Mouse (Mus musculus) kidney, postnatal 10 days (tissue): ENCODE data around the gene Trem3.
A peak's percentile ranks its signal among the peaks of the same experiment; 100 is the strongest.

Source experiments
- DNase-seq: peaks from one replicate; pipeline ENCODE4 v3.0.0; 2021; ENCODE audit warnings: mixed read lengths

Gene Trem3

GRCm38 (mm10) chr17:48272598-48272997 lies 25.0 kb downstream of the Trem3 start:
- no peak for DNase-seq

DNA sequence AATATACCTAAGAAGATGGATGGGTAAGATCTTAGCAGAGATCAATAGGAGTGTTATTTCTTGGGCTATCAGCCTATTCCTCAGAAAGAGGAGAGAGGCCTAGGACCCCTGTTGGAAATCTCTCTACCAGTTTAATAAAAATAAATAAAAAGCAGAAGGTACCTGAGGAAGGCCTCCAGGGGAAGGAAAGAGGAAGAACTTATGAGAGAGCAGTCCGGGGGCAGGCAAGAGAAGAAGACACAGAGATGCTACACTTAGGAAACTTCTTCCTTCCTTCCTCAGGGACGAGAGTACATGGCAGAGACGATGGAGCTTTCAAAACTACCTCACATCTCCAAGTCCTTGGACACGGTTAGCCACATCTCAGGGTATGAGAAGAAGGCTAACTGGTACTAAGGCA lies 26.5 kb downstream of the Trem3 start:
- no peak for DNase-seq

GRCm38 (mm10) chr17:48274885-48275284 lies 27.3 kb downstream of the Trem3 start:
- peak; percentile 85 for DNase-seq

DNA sequence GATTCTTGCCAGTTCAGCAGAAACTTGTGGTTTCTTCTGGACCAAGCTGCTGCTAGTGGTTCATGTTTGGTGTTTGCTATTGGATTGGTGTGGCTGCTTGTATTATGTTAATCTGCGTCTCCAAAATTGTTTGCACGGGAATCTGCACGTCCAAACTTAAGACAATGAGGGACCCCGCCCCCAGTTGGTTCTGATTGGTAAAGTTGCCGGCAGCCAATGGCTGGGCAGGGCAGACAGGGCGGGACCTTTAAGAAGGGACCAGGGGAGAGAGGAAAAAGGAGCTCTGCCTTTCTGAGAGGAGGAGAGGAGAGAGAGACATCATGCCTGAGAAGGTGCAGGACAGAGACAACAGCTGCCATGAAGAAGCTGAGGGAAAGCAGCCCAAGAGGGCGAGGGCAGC lies 28.2 kb downstream of the Trem3 start:
- no peak for DNase-seq

DNA sequence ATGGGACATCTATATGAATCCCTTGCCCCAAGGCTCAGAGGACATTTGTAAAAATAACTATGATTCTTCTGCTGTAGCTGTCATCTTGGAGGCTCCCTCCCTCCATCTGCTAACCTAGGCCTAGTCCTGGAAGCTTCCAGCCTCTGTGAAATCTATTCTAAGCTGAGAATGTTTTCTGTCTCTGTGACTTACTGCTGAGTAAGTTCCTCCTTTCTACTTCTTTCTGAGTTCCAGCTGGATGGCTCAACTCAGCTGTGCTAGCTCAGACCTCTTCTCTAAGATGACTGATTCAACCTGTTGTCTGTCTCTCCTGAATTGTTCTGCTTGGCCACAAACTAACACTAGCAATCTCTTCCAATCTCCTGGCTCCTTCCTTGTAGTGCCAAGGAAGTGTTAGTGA lies 30.8 kb downstream of the Trem3 start:
- no peak for DNase-seq

DNA sequence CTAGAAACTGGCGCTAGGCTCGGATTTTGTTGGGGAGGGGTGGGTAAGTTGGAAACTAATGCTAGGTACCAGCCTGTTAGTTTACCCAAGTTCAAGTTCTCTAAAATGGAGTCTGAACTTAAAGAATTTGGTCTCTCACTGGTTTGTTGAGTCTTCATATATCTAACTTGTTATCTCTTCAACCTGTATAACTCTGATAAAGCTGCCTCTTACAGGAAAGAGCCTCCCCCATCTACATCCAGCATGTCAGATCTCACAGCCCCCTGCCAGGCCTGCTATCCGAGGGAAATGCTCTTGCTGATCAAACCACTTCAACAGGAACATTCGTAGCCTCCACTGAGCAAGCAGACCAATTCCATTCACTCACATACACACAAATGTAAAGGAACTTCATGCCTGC lies 31.4 kb downstream of the Trem3 start:
- DNase-seq = no peak

GRCm38 (mm10) chr17:48280943-48281738 lies 33.6 kb downstream of the Trem3 start:
- DNase-seq = no peak

GRCm38 (mm10) chr17:48281739-48282085 lies 34.1 kb downstream of the Trem3 start:
- peak; percentile 16 for DNase-seq

GRCm38 (mm10) chr17:48286765-48287164 lies 39.2 kb downstream of the Trem3 start:
- no peak for DNase-seq

DNA sequence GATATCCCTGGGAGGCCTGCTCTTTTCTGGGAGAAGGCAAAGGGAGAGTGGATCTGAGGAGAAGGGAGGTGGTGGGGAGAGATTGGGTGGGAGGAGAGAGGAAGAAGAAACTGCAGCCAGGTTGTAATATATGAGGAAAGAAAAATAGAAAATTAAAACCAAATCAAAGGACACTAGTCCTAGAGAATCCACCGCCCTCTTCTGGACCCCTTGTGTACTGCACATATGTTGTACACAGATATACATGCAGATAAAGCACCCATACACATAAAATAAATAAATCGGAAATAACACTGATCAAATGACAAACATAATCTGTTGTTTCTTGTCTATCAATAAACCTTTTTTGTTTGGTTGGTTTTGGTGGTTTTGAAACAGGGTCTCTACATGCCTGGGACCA lies 39.7 kb downstream of the Trem3 start:
- DNase-seq = peak; percentile 19

DNA sequence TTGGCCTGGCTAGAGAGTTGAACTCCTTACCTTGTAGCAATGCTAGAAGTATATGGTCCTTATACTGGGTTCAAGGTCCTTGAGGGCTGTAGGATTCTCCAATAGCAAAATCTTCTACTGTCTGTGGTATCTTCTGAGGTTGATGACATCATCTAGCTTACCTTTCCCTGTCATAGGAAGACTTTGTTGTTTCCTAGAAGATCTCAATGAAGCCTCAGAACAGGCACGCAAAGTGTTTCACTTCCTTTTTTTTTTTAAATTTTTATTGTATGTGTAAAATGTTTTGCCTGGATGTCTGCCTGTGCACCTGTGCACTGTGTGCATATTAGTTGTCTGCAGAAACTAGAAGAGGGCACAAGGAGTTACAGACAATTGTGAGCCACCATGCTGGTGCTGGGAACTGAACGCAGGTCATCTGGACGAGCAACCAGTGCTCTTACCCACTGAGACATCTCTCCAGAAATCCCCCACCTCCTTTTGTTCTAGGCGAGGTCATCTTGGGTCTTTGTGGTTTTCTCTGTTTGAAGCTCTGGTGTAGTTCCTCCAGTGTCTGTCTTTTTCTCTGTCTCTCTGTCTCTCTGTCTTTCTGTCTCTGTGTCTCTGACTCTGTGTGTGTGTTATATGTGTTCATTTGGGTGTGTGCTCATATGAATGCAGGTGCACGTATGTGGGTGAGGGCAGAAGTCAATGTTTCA lies 46.1 kb downstream of the Trem3 start:
- DNase-seq = no peak

DNA sequence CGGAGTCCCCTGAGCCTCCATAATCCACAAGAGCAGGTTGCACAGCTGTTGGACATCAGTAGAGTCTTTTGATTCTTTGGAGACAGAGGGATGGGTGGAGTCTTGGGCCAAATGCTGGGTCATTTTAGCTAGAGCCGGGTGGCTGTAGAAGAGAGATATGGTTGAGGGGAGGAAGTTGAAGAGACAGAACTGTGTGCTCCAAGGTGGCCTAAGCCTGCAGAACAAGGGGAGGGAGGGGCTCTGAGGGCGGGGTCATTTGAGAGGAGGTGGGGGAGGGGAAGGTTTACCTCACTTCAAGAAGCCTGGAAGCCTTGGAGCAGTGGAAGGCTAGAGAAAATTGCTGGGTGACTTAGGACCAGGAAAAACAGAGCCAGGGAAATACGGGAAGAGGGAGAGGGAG lies 51.6 kb downstream of the Trem3 start, which contains the start of gene Treml2:
TSS of gene Treml2 (plus strand) at position 296 of the 400 bp plus-strand sequence.
- no peak for DNase-seq

DNA sequence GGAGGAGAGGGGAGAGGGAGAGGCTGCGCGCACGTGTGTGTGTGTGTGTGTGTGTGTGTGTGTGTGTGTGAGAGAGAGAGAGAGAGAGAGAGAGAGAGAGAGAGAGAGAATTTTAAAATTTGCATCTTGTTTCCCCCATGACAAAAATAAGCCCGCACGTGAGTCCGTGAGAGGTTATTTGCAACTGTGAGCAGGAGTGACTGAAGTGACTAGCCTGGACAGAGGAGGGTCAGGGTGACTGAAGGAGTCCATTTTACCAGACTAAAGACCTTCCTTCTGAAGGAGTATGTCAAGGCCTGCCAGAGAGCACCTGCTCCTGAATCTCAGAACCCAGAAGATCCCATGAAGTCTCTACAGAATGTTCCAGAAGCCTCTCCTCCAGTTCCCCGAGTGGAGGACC lies 52.2 kb downstream of the Trem3 start:
- DNase-seq = no peak

- no peak for DNase-seq
Observed at GRCm38 (mm10) chr17:48300199-48300598, 52.6 kb downstream of the Trem3 start.

- DNase-seq = no peak
Observed at GRCm38 (mm10) chr17:48300861-48301260, 53.3 kb downstream of the Trem3 start.

- DNase-seq = no peak
Observed at GRCm38 (mm10) chr17:48301792-48302191, 54.2 kb downstream of the Trem3 start.
